Mouse (Mus musculus): ENCODE results near the gene Elp4.

GRCm38 (mm10) chr2:105950131-105950530 is 45.8 kb upstream of the Elp4 start:
- TF ChIP-seq CTCF (IDR thresholded peaks at IDR 0.05; ENCODE audit: insufficient read depth, low read length) (no peak), POLR2A (IDR thresholded peaks at IDR 0.05; ENCODE audit: borderline replicate concordance, extremely low read depth, low read depth, low read length) (no peak)

Measured in lung, adult 2 months (tissue).